Mouse (Mus musculus): ENCODE results near the gene Nadsyn1.

The Nadsyn1 gene

DNA sequence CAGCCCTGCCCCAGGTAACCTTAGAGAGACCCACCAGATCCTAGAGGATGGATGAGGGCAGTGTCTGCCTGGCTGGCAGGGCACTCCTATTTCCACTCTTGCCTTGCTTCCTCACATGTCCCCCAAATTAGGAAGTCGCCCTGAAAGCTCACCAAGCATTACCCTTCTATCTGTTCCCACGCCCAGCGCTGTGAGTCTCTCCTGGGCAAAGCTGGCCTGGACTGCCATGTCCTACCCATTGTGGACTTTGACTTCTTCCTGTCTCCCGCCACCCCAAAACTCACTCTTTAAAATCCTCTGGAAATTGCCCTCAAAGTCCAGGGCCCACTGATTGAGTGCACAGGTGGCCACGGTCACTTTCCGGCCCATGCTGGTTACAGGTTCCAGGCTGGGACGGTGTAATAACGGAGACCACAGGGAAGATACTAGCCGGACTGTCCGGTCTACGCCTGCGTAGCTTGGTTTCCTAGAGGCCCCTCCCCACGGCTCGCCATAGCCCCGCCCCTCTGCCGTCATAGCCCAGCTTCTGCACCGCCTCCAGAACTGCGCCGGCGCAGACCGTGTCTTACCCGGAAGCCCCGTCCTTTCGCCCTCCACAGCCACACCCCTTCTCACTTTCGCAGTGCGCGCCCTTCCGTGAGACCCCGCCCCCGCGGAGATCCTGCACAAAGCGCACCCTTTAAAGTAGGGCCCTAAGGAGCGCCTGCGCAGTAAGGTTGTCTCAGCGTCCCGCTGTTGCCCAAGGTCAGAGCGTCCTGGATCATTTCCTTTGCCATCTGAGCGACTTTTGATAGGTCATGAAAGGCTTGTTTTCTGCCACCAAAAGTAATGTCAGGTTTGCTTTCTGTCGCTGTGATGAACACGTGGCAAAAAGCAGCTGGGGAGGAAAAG, at the start of gene Nadsyn1, which contains the start of gene Dhcr7:
Nadsyn1 (minus strand) TSS at position 475 of the 891 bp plus-strand sequence.
Dhcr7 (plus strand) TSS at position 771 of the 891 bp plus-strand sequence.
- peak; percentile 100 for DNase-seq

DNA sequence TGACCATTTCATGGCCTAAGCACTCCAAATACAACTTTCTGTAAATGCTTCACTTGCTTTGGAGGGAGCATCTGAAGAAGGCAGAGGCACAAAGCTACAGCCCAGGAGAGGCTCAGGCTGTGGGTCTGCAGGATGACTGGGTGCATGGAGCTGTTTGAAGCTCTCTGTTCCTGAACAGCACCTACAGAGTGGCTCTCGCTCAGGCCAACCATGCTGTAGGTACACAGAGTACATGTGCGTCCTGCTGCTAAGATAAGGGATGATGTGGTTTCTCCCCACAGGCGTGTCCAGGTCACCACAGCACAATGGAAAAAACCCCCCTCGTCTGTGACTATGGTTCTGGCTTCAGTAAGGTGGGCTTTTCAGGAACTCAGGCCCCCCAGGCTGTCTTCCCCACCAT, 46.2 kb upstream of the Nadsyn1 start:
- DNase-seq, result no peak

DNA sequence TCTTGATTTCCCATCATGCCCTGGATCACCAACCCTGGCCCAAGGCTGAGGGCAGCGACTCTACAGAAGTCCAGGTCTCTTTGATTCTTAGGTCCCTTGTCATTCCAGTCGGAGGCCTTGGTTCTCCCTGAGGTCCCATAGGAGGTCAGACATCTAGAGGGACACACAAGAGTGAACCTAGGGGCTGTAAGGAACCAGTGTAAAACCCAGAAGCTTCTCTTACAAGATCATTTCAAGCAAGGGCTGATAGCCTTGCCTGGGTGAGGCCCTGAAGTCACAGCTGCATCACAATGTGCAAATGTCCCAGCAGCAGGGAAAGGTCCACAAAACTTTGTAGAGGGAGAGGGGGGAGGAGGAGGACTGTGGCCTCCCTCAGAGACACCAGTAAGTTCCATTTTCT, 43.9 kb upstream of the Nadsyn1 start, which contains the start of gene Gm498:
Gm498 (plus strand) TSS at position 301 of the 400 bp plus-strand sequence.
- no peak for DNase-seq

DNA sequence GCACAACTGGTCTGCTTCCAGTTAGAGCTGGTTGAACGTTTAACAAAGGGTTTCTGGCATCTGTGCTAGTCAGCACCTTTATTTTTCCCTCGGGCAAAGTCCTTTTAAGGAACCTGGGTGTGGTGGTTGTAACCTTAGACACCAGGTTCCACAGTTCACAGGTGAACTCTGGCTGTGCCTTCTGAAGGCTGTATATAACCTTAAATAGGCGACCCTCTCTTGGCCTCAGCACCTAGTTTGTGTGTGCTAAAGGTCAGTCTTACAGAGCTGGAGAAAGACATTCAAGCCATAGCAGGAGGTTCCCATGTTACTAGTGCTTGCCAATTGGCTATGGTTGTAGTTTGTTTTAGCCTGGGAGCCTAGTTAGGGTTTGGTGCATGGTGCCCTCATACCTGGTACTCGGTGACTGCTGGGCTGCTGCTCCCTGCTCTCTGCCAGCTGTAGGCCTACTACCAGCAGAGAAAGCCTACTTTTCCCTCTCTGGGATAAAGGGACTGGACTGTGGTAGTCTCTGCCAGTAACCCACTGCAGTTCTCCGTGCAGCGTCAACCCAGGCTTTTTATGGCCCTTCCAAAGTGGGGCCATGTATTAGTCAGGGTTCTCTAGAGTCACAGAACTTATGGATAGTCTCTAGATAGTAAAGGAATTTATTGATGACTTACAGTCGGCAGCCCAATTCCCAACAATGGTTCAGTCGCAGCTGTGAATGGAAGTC, 26.3 kb upstream of the Nadsyn1 start:
- DNase-seq, result peak; percentile 10

- no peak for DNase-seq
Observed at GRCm38 (mm10) chr7:143848127-143848767, 25.6 kb upstream of the Nadsyn1 start.

GRCm38 (mm10) chr7:143841301-143841700, 18.7 kb upstream of the Nadsyn1 start:
- DNase-seq, result no peak

- DNase-seq, result no peak
Observed at GRCm38 (mm10) chr7:143840121-143840520, 17.5 kb upstream of the Nadsyn1 start.

- DNase-seq, result no peak
Observed at GRCm38 (mm10) chr7:143837705-143838358, 15.2 kb upstream of the Nadsyn1 start.

- DNase-seq, result no peak
Observed at GRCm38 (mm10) chr7:143834972-143835371, 12.3 kb upstream of the Nadsyn1 start.

GRCm38 (mm10) chr7:143834316-143834715, 11.7 kb upstream of the Nadsyn1 start:
- no peak for DNase-seq

GRCm38 (mm10) chr7:143833581-143834190, 11.0 kb upstream of the Nadsyn1 start:
- DNase-seq, result no peak

- DNase-seq, result no peak
Observed at GRCm38 (mm10) chr7:143832611-143833010, 10.0 kb upstream of the Nadsyn1 start.

DNA sequence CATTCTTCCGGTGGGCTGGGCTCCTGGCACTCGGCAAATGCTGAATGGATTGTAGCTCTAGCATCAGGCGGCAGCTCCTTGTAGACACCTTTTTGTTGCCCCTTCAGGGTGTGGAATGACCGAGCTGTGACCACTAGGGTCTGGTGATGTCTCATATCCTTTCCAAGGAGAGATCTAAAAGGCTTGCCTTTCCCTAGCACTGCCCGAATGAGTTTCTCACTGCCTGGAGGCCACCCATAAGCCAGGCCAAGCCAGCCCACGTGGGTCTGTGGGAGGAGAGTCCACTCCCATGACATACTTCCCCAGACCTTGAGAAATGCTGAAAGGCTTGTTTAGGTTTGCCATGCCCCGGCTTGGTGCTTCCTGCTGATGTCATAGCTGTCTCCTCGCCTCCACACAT, 9.5 kb upstream of the Nadsyn1 start:
- peak; percentile 27 for DNase-seq

- DNase-seq, result no peak
Observed at GRCm38 (mm10) chr7:143830399-143830798, 7.8 kb upstream of the Nadsyn1 start.

GRCm38 (mm10) chr7:143829504-143830331, 7.1 kb upstream of the Nadsyn1 start:
- peak; percentile 96 for DNase-seq

- no peak for DNase-seq
Observed at GRCm38 (mm10) chr7:143826985-143827384, 4.3 kb upstream of the Nadsyn1 start.

DNA sequence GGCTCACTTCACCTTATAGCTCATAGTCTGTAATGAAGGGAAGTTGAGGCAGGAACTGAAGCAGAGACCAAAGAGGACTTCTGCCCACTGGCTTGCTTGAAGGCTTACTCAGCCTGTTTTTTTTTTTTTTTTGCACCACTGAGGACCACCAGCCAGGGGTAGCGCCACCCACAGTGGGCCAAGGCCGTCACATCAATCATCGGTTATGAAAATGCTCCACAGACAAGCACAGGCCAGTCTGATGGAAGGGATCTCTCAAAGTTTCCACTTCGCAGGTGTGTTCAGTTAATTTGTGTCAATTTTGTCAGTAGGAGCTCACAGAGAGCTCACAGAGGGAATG, 587 bp upstream of the Nadsyn1 start:
- no peak for DNase-seq

DNA sequence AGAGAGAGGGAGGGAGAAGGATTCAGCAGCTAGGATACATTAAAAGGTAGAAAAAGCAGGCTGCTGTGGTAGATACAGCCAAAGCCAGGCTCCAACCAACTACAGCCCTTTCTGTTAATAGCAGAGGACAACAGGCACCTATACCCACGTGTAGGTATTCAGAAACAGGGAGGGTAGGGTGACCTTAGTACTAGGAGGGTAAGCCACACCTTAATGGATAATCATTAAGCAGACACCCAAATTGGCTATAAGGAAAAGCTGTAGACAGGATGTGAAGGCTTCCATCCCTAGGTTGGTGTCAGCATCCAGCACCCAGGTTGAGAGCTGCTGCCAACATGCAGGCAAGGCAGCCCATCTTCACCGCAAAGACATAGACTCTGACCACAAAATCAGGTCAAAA, 1.4 kb downstream of the Nadsyn1 start:
- no peak for DNase-seq

- DNase-seq, result no peak
Observed at GRCm38 (mm10) chr7:143819201-143819600, 3.4 kb downstream of the Nadsyn1 start.

- peak; percentile 37 for DNase-seq
Observed at GRCm38 (mm10) chr7:143808909-143809308, 13.7 kb downstream of the Nadsyn1 start.

DNA sequence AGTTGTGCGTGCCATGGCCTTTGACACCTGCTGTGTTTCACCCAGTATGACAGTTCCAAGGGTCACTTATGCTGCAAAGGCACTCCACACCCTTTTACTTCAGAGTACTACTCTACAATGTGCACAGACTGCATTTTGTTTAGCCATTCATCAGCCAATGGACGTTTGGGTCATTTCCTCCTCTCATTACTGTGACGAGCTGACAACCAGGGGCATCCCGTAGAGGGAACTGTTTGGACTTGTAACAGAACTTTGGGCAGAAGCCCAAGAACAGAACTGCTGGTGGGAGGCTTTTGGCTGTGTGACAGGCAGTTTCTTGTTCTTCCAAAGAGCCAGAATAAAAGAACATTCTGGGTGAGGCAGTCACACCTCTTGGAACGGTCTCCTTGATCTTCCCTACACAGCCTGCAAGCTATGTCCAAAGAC, 17.4 kb downstream of the Nadsyn1 start:
- DNase-seq, result peak; percentile 39
